In the genomic region with DNA sequence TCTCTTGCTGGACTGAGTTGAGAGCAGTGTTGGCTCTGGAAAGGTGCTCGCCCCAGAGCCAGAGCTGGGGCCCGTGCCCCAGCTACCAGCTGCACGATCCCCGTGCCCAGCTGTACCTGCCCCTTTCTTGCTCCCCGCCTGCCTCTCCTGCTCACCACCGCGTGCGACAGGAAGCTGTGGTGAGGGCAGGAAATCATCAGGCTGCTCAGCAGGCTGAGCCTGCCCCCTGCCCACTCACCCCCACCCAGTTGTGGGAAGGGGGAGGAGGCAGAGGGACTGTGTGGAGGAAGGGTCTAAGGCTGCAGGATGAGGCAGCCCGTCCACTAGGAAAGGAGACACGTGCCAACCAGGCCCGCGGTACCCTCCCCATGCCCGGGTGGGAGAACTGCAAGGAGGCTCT, we compare ENCODE assay signal across 10 mouse cellular contexts. TPM values are rescaled to one million over a fixed set of nuclear protein-coding genes. Genes with fewer than 3 reads are reported as not detected.
DNase-seq lines count a peak whose midpoint lies in the region; ATAC-seq and TF ChIP-seq lines count a peak whose summit lies in the region.
"Had no signal": no experiment of that assay in that cellular context is flagged by ENCODE, and none has a peak within 500 bp of the region (broad histone marks: within the 10 kb centered on the region; RNA-seq: fewer than 3 reads in every experiment).

Lat (minus strand) TSS at position 178 of the 400 bp plus-strand sequence.

- H3K27me3 ChIP-seq in kidney, adult 2 months (replicated peaks; ENCODE audit: control insufficient read depth, insufficient read depth, low read length), result no peaks in the 10 kb centered on the region
- H3K27me3 ChIP-seq in thymus, adult 2 months (ENCODE audit: control insufficient read depth, insufficient read depth, low read length), result no peaks in the 10 kb centered on the region
- H3K27me3 ChIP-seq: embryonic facial prominence, embryonic 12.5 days had no signal

- WGBS in kidney, adult 2 months, result 61% methylated on average over 13 of the region's 13 CpGs
- WGBS in thymus, adult 2 months, result 5% methylated on average over 13 of the region's 13 CpGs

- no peak for TF ChIP-seq CTCF in kidney, adult 2 months (conservative IDR thresholded peaks at IDR 0.05; ENCODE audit: insufficient read depth, insufficient read length, low read depth, low read length)
- TF ChIP-seq CTCF in thymus, adult 2 months (IDR thresholded peaks at IDR 0.05; ENCODE audit: borderline replicate concordance, control insufficient read depth, extremely low read depth, insufficient read depth, low read length, poor library complexity), result 0 out of 2 replicates have a peak, but pooled peaks have one; percentile 51

- H3K36me3 ChIP-seq in kidney, adult 2 months (ENCODE audit: control insufficient read depth, insufficient read depth, low read length), result peaks cover 1% of the 10 kb centered on the region; the same call in 1 of the 2 replicates
- H3K36me3 ChIP-seq in thymus, adult 2 months (ENCODE audit: control insufficient read depth, insufficient read depth, low read length), result peaks cover 32% of the 10 kb centered on the region

- TF ChIP-seq POLR2A in kidney, adult 2 months (IDR thresholded peaks at IDR 0.05; ENCODE audit: low read depth, low read length), result no peak
- TF ChIP-seq POLR2A in thymus, adult 2 months (IDR thresholded peaks at IDR 0.05; ENCODE audit: control insufficient read depth, extremely low read depth, insufficient read depth, low read length, poor library complexity), result peak; percentile 98

- DNase-seq in kidney, adult 2 months, result no peak
- DNase-seq in kidney, postnatal 25 days, result no peak
- peak; percentile 20 for DNase-seq in lung, postnatal 14 days
- peak; percentile 96 for DNase-seq in thymus, adult 2 months
- DNase-seq in frontal cortex, postnatal 36 days (ENCODE audit: low spot score in 2 of 2), result no peak
- DNase-seq in kidney, postnatal 36 days, result no peak
- no peak for DNase-seq in gastrocnemius, postnatal 4 days (ENCODE audit: low spot score in 2 of 2)

- H3K4me1 ChIP-seq in kidney, adult 2 months (ENCODE audit: control insufficient read depth, insufficient read depth, low read length), result no peaks in the 10 kb centered on the region
- peaks cover 30% of the 10 kb centered on the region for H3K4me1 ChIP-seq in thymus, adult 2 months (replicated peaks; ENCODE audit: control insufficient read depth, insufficient read depth, low read length)
- H3K4me1 ChIP-seq: embryonic facial prominence, embryonic 12.5 days had no signal

- H3K27ac ChIP-seq in kidney, adult 2 months (ENCODE audit: insufficient read depth, low read depth, low read length), result no peak within 1 kb of the TSS
- H3K27ac ChIP-seq in thymus, adult 2 months (ENCODE audit: control insufficient read depth, insufficient read depth, low read length), result peak within 1 kb of the TSS; percentile 88
- H3K27ac ChIP-seq: embryonic facial prominence, embryonic 12.5 days had no signal

- ATAC-seq in common myeloid progenitor, adult 5-6 weeks (replicated peaks; ENCODE audit: low read depth, poor library complexity, severe bottlenecking), result peak; percentile 92

- no peak within 1 kb of the TSS for H3K4me3 ChIP-seq in kidney, adult 2 months (ENCODE audit: insufficient read depth, low read depth, low read length)
- H3K4me3 ChIP-seq in thymus, adult 2 months (ENCODE audit: control insufficient read depth, insufficient read depth, low read length), result peak within 1 kb of the TSS; percentile 93
- H3K4me3 ChIP-seq: embryonic facial prominence, embryonic 12.5 days had no signal

RNA-seq across cellular contexts. Expression of gene Lat, which starts in this region (rescaled TPM):
- 1.9 and 11.8 TPM in 2 replicates for polyA plus RNA-seq in kidney, adult 2 months (2012; rRNA removed)
- total RNA-seq in common myeloid progenitor, adult 5-6 weeks (2017), result 16.4 and 22.4 TPM in 2 replicates
- polyA plus RNA-seq in thymus, adult 2 months (2012; rRNA removed), result 2,604 and 2,615 TPM in 2 replicates
- total RNA-seq in gastrocnemius, postnatal 4 days (2021), result 1 to 10 TPM; 1.3 to 1.9 TPM
- total RNA-seq: midbrain, postnatal 0 days had no signal

Comparison
In these comparisons a context has a peak if more than half of its experiments do, and no peak if none do; other contexts are left out.
1. RNA of gene Lat (polyA plus RNA-seq): 2,604 to 2,615 TPM in thymus, adult 2 months; 1.9 to 11.8 TPM in kidney, adult 2 months; every median in the first group is over 100 times any median in the second.
2. DNase-seq: peak in lung, postnatal 14 days (single experiment) and thymus, adult 2 months (single experiment); none in kidney, adult 2 months (single experiment), kidney, postnatal 25 days (0 of 2), frontal cortex, postnatal 36 days (0 of 2), kidney, postnatal 36 days (0 of 2) and gastrocnemius, postnatal 4 days (0 of 2).